Mouse (Mus musculus): ENCODE results near the gene Olfr114. TPM values are rescaled to one million over a fixed set of nuclear protein-coding genes. Genes with fewer than 3 reads are reported as not detected.

The Olfr114 gene
- polyA plus RNA-seq, 1 experiment from 2014 or later = not detected

Other genes starting within 250 kb of the Olfr114 start
- not detected in 2 replicates for gene Olfr104-ps, start 233.2 kb downstream of the Olfr114 start, polyA plus RNA-seq (2014; fragmentation: Nextera tagmentation; extraction: Ambion mirVana)
- not detected in 2 replicates for gene Olfr105-ps, start 213.7 kb downstream of the Olfr114 start, polyA plus RNA-seq (2014; fragmentation: Nextera tagmentation; extraction: Ambion mirVana)
- not detected in 2 replicates for gene Olfr106-ps, start 202.3 kb downstream of the Olfr114 start, polyA plus RNA-seq (2014; fragmentation: Nextera tagmentation; extraction: Ambion mirVana)
- gene Olfr107, start 193.5 kb downstream of the Olfr114 start, polyA plus RNA-seq (2014; fragmentation: Nextera tagmentation; extraction: Ambion mirVana) = not detected in 2 replicates
- gene Olfr108, start 147.3 kb downstream of the Olfr114 start, polyA plus RNA-seq (2014; fragmentation: Nextera tagmentation; extraction: Ambion mirVana) = not detected in 2 replicates
- not detected in 2 replicates for gene Olfr109, start 133.8 kb downstream of the Olfr114 start, polyA plus RNA-seq (2014; fragmentation: Nextera tagmentation; extraction: Ambion mirVana)
- gene H2-M2, start 109.2 kb downstream of the Olfr114 start, polyA plus RNA-seq (2014; fragmentation: Nextera tagmentation; extraction: Ambion mirVana) = not detected in 2 replicates
- gene Olfr110, start 100.3 kb downstream of the Olfr114 start, polyA plus RNA-seq (2014; fragmentation: Nextera tagmentation; extraction: Ambion mirVana) = not detected in 2 replicates
- 0.08 TPM in 1 of 2 replicates, not detected in the other for gene Olfr111, start 84.7 kb downstream of the Olfr114 start, polyA plus RNA-seq (2014; fragmentation: Nextera tagmentation; extraction: Ambion mirVana)
- gene Olfr112, start 23.3 kb downstream of the Olfr114 start, polyA plus RNA-seq (2014; fragmentation: Nextera tagmentation; extraction: Ambion mirVana) = not detected in 2 replicates
- not detected in 2 replicates for gene Olfr113, start 15.1 kb downstream of the Olfr114 start, polyA plus RNA-seq (2014; fragmentation: Nextera tagmentation; extraction: Ambion mirVana)
- not detected in 2 replicates for gene Olfr115, start 34.4 kb upstream of the Olfr114 start, polyA plus RNA-seq (2014; fragmentation: Nextera tagmentation; extraction: Ambion mirVana)
- not detected in 2 replicates for gene Olfr116, start 34.5 kb upstream of the Olfr114 start, polyA plus RNA-seq (2014; fragmentation: Nextera tagmentation; extraction: Ambion mirVana)
- not detected in 2 replicates for gene Olfr117, start 71.0 kb upstream of the Olfr114 start, polyA plus RNA-seq (2014; fragmentation: Nextera tagmentation; extraction: Ambion mirVana)
- gene Olfr118, start 74.2 kb upstream of the Olfr114 start, polyA plus RNA-seq (2014; fragmentation: Nextera tagmentation; extraction: Ambion mirVana) = not detected in 2 replicates
- gene Olfr119, start 103.8 kb upstream of the Olfr114 start, polyA plus RNA-seq (2014; fragmentation: Nextera tagmentation; extraction: Ambion mirVana) = not detected in 2 replicates
- not detected in 2 replicates for gene Olfr120, start 129.1 kb upstream of the Olfr114 start, polyA plus RNA-seq (2014; fragmentation: Nextera tagmentation; extraction: Ambion mirVana)
- not detected in 2 replicates for gene Olfr121, start 156.1 kb upstream of the Olfr114 start, polyA plus RNA-seq (2014; fragmentation: Nextera tagmentation; extraction: Ambion mirVana)
- not detected in 2 replicates for gene Olfr122, start 175.9 kb upstream of the Olfr114 start, polyA plus RNA-seq (2014; fragmentation: Nextera tagmentation; extraction: Ambion mirVana)
- gene Olfr123, start 200.8 kb upstream of the Olfr114 start, polyA plus RNA-seq (2014; fragmentation: Nextera tagmentation; extraction: Ambion mirVana) = not detected in 2 replicates
- gene Olfr124, start 207.1 kb upstream of the Olfr114 start, polyA plus RNA-seq (2014; fragmentation: Nextera tagmentation; extraction: Ambion mirVana) = not detected in 2 replicates
- gene Olfr125, start 240.2 kb upstream of the Olfr114 start, polyA plus RNA-seq (2014; fragmentation: Nextera tagmentation; extraction: Ambion mirVana) = not detected in 2 replicates

All from heart, embryonic 14.5 days (tissue).